Mouse (Mus musculus) cerebellum, postnatal 4 days (tissue): Measurements from ENCODE around the gene Fgfr2.
"Not testable (repeated sequence)": the region's sequence is repeated elsewhere in the genome, so short reads cannot be mapped to it uniquely, and the experiment has no call there.

Source experiments
- DNase-seq, 2 experiments: peaks; one replicate each; pipeline ENCODE4 v3.0.0; 2022; ENCODE audit warnings: low spot score in 2 of 2, mixed read lengths in 1 of 2

The Fgfr2 gene

GRCm38 (mm10) chr7:130625361-130625760 is 2497.8 kb downstream of the Fgfr2 start:
- DNase-seq: no peak

DNA sequence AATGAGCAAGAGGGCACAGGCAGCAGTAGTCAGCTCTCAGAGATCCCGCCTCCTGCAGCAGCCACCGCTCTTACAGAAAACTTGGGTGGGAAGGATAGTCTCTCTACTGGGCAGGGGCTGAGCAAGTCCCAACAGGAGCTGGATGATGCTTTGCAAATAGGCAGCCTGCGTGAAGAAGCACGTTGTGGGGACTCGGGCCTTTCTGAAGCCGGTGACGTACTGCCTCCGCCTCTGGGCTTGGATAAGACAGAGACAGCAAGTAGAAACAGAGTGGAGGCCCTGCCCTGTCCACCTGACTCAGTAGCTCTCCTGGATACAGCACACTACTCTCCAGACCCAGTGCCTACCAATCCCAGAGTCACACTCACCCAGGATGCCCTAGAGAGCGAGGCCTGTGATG is 2498.9 kb downstream of the Fgfr2 start:
- no peak for DNase-seq

GRCm38 (mm10) chr7:130622359-130622758 is 2500.8 kb downstream of the Fgfr2 start:
- no peak for DNase-seq

DNA sequence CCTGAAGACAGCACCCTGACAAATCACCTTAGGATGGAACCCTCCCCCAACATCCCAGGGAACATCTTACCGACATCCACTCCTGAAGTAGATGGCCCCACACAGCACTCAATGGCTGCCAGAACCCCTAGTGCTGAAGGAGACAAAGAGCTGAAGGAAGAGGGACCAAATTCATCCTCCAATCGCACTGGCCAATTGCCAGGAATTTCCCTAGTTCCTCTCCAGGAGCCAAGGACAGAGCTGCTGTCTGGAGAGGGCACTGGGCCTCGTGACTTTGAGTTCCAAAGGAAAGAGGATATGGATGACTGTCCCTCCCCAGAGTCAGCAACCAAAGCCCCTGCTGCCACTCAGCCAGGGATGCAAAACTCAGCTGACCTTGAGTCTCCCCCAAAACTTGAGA is 2501.2 kb downstream of the Fgfr2 start:
- no peak for DNase-seq

DNA sequence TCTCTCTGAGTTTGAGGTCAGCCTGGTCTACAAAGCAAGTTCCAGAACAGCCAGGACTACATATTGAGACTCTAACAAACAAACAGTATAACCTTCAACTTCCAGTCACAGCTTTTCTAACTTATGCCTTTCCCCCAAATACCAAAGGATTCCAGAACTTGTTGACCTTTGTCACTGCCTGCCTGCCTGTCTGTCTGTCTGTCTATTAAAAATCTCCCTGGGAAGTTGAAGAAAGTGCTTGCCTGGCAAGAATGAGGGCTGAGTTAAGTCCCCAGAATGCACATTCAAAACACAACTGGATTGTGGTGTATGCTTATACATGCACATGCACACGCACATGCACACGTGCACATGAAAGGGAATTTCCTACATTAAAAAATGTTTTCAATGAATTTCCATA is 2502.1 kb downstream of the Fgfr2 start:
- DNase-seq: no peak

- DNase-seq: no peak
Measured at GRCm38 (mm10) chr7:130617591-130617990, 2505.6 kb downstream of the Fgfr2 start.

- no peak for DNase-seq
Measured at GRCm38 (mm10) chr7:130613973-130614372, 2509.2 kb downstream of the Fgfr2 start.

- DNase-seq: no peak
Measured at GRCm38 (mm10) chr7:130606958-130607357, 2516.2 kb downstream of the Fgfr2 start.

GRCm38 (mm10) chr7:130605111-130605510 is 2518.0 kb downstream of the Fgfr2 start:
- no peak for DNase-seq

DNA sequence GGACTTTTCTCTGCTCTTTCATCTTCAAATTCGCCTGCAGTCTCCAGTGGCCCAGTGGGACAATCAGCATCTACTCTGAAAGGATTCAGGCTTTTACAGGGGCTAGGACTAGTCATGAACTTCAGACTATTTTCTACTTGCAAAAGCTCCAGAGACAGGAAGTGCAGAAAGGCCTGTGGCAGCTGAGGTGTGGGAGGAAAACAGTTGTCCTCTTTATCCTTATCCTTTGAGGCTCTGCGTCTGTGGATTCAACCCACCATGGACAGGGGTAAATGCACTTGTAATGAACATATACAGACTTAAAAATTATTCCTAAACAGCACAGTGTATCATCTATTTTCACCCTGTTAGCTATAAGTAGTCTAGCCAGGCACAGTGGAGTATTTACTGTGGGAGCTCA is 2518.8 kb downstream of the Fgfr2 start:
- DNase-seq: no peak

GRCm38 (mm10) chr7:130603556-130603955 is 2519.6 kb downstream of the Fgfr2 start:
- no peak for DNase-seq

- DNase-seq: no peak
Measured at GRCm38 (mm10) chr7:130602804-130603203, 2520.3 kb downstream of the Fgfr2 start.

GRCm38 (mm10) chr7:130600546-130600945 is 2522.6 kb downstream of the Fgfr2 start:
- no peak for DNase-seq

- no peak for DNase-seq
Measured at GRCm38 (mm10) chr7:130600074-130600473, 2523.1 kb downstream of the Fgfr2 start.

DNA sequence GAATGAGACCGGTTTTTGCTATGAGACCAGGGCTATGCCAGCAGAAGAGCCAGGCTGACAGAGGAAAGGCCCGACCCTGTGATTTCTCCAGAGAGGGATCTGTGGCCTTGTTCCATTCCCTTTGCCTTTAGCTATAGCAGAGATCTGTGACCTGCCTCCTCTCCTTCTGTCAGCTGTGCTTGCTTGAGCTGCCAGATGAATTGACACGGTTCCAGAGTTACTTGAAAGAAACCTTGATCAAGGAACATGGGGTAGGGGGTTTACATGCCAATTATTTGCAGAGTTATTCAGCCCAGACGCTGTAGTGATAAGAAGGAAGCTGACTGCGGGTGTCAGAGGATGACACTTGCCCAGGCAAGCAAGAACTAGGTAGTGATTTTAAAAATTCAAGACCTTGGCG is 2525.6 kb downstream of the Fgfr2 start:
- no peak for DNase-seq

- not testable (repeated sequence) for DNase-seq
Measured at GRCm38 (mm10) chr7:130596079-130596855, 2526.9 kb downstream of the Fgfr2 start.

DNA sequence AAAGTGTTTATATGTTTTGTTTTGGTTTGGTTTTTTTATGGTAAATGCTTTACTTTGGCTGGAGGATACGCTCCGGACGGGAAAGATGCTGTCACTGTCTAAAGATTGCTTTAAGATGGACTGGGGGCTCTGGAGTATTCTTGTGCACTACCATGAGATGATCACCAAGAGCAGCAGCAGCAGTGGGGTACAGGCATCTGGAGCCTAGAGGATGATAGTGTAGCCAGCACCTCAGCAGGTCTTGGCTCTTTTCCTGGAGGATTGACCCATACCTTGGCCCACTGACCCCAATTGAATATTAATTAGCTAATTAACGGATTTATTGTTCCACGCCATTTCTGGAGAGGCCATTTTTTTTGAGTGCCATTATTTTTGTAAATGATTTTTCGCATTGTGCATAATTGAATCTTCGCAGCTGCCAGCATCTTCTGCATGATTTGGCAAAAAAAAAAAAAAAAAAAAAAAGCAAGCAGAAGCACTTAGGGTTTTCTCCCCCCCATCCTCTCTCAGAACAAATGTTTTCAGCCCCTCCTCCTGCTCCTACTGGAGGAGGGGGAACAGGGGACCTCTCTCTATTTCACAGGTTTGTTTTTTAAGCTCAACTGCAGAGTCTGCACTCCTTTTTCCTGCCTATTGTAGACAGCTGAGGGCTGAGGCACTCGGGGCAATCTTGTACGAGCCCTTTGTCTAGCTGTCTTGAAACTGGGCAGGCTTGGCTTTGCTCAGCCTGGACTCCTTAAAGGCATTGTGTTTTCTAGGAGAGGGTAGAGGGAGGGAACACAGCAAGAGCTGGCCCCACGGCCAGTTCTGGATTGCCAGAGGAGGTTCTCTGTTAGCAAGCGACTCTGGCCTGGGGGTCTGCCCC is 2529.5 kb downstream of the Fgfr2 start:
- DNase-seq: peak in 1 of 2 experiments; percentile 44

DNA sequence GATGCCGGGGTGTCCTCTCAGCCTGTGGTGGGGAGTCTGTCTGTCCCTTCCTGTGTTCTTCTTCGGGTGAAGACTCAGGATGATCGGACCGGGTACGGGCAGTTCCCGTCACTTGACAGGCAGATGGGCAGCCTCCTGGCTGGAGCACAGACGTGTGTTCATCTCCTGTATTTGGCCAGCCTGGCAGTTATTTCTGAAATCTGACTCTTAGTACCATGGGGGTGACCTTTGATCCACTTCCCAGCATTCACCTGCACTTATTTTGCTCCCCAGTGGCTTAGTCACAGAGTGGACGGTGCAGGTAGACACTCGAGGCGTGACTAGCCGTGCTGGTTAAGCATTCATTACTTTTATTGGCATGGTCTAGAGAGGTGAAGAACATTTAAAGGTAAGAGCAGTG is 2530.2 kb downstream of the Fgfr2 start:
- not testable (repeated sequence) for DNase-seq

- DNase-seq: no peak
Measured at GRCm38 (mm10) chr7:130590845-130591437, 2532.2 kb downstream of the Fgfr2 start.

DNA sequence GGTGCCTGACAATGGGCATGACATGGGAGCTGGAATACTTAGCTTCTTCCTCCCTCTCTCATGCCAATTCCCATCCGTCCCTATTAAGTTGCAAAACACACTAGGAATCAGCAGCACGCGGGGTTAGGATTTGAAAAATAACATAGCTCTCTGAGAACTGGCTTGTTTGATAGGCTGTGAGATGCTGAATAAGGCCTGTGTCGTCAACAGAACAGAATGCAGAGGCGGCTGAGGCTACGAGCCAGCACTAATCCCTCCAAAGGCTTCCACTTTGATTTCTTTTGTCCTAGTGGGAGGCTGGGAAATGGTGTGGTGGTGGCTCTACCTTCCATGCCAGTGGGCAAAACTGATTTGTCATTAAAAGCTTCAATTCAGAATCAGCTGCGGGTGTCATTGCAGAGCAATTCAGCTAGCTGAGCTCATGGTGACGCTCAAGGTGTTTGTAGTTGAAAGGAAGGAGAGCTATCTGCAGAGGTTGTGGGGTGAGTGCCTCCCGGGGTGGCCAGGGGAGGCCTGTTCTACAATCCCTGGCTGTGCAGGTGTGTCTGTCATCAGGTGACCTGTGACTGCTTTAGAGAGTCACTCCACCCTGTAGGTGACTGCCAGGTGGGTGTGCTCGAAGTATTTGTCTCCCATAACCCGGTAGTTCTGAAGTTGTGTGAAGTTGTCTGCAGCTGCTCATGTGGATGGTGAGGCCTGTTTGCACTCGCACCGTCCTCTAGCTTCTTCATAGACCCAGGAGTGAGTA is 2532.9 kb downstream of the Fgfr2 start:
- DNase-seq: no peak

GRCm38 (mm10) chr7:130586521-130587072 is 2536.6 kb downstream of the Fgfr2 start:
- no peak for DNase-seq
